Mouse (Mus musculus): Measurements from ENCODE around the gene Olfr553.
"Not testable (repeated sequence)": the region's sequence is repeated elsewhere in the genome, so short reads cannot be mapped to it uniquely, and the experiment has no call there.

Gene Olfr553

DNA sequence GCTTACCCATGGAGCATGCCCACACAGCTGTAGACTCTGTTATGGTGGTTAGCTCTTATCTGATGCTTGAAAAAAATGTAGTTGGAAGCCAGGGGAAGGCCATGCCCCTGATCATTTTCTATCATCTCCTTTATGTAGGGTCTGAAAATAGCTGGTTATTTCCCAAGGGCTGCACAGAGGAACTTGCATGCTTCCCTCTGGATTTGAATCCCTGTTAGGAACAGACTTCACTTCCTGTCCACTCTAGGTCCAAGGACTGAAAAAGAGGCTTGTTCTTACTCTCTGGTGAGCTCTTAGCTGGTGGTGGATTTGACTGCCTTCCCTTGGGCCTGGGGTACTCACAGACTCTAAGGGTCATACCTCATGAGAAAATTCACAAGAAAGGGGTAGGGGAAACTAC lies at the start of gene Olfr553:
Gene Olfr553, minus strand, starts transcription at position 101 of the 400 bp plus-strand sequence.
- DNase-seq (ENCODE audit: extremely low read depth, low read depth, low spot score): no peak

DNA sequence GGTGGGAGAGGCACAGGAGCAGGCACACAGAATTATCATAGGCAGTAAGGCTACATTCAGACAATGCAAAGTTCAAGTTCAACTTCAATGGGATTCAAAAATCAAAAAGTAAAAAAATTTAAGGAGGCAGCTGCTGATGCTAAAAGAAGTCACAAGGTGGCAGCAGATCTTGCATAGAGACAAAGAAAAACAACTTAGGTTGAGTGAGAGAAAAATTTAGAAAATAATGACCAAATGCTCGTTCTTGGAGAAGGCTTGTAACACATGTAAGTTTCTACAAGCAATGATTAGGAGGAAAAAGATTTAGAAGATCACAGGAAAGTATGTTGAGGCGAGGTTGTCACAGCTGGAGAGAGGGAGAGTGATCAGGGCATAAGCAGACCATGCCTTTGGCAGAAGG lies 47.4 kb upstream of the Olfr553 start:
- DNase-seq (ENCODE audit: extremely low read depth, low read depth, low spot score): no peak

DNA sequence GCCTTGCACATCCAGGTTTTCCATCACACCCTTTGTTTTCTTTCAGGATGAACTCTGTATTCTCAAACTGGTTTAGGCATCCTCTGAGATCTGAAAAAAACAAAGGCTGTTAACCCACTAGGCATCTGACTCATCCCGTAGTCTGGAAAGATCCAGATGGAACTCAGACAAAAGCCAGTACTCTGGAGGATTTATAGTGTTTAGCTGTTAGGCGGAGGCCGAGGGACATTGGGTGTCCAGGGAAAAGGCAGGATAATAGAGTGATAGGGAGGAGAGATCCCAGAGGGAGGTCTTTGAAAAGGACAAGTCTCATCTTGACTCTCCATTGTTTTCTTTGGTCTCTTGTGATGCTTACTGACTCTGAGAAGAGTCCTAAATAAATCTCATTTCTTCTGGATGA lies 46.6 kb upstream of the Olfr553 start, which contains the start of gene Olfr556:
Gene Olfr556, plus strand, starts transcription at position 301 of the 400 bp plus-strand sequence.
- no peak for DNase-seq (ENCODE audit: extremely low read depth, low read depth, low spot score)

DNA sequence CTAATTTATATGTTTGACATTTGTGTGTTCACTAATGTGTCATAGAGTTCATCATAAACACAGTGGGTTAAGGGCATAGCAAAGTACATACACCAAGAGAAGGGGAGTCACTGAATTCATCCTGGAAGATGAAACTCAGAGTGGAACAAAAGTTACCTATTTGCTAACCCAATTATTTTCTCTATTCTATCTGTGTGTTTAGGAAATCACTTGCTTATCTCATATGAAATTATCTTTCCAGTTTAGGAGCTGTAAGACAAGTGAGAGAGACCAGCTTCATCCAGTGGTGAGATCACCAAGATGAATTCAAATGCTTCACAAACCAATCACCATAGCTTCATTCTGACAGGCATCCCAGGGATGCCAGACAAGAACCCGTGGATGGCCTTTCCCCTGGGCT lies 40.5 kb upstream of the Olfr553 start, which contains the start of gene Olfr555:
Gene Olfr555, plus strand, starts transcription at position 301 of the 400 bp plus-strand sequence.
- DNase-seq (ENCODE audit: extremely low read depth, low read depth, low spot score): no peak

DNA sequence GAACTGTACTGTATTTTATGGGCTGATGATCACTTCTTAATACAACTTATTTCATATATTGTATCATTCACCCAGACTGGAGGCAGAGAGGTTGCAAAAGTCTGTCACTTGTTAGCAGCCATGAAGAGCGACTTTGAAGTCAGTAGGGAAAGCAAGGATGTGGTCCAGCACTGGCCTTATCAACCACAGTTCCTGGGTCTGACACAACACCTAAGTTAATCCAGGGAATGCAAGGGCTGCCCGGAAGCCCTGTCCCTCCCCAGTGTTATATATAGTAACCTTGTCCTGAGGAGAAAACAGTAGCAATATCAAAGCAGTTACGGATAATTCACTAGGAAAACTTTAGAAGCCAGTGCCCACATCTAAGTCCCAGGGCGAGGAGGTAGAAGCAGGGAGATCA lies 26.9 kb upstream of the Olfr553 start:
- not testable (repeated sequence) for DNase-seq (ENCODE audit: extremely low read depth, low read depth, low spot score)

DNA sequence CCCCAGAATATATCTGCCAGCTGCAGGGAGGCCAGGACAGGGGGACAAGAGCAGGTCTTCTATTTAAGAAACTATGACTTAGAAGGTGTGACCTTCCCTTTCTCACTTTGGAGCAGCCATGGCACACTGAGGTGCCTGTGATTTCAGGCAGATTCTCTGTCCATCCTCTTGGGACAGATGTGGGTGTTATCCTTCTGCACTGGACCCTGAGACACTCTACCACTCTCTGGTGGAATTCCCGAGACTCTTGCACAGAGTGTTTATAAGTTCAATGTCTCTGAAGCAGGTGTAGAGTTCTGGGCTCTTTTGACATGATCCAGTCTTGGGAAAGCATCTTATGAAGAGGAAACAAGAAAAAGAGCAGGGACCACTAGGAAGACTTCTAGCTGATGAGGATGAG lies 20.1 kb upstream of the Olfr553 start, which contains the start of gene Olfr554:
Gene Olfr554, plus strand, starts transcription at position 301 of the 400 bp plus-strand sequence.
- DNase-seq (ENCODE audit: extremely low read depth, low read depth, low spot score): no peak

DNA sequence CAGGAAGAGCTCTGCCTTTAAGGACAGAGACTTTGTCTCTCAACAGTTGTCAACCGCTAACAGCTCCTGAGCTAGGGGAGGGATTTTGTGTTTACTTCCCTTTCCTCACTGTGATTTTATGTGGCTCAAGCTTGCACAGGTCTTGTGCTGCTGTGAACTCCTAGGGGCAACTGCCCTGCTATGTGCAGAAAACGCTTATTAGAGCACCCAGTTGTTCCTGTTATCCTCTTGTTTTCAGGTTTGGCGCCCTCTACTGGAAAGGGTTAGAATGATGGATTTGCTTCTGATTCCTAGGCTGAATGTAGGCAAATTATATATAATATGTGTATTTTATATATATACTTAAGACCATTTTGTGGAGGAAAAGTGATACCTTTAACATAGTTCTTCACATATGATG lies 18.6 kb upstream of the Olfr553 start:
- DNase-seq (ENCODE audit: extremely low read depth, low read depth, low spot score): no peak

DNA sequence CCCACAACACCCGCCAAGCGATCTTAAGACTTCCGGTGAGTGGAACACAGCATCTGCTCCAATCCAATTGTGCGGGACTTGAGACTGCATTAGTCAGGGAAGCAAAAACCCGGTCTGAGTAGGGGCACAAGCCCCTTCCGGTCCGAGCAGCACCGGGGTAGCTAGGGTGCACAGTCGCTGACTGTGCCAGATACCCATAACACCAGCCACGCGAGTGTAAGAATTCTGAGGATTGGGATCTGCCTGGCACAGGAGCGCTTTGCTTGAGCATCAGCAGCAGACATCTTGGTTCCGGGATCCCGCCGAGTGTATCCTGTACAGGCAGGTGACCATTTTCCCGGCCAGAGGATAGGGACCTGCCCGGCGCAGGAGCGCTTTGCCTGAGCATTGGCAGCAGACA lies 2.4 kb upstream of the Olfr553 start:
- DNase-seq (ENCODE audit: extremely low read depth, low read depth, low spot score): not testable (repeated sequence)

DNA sequence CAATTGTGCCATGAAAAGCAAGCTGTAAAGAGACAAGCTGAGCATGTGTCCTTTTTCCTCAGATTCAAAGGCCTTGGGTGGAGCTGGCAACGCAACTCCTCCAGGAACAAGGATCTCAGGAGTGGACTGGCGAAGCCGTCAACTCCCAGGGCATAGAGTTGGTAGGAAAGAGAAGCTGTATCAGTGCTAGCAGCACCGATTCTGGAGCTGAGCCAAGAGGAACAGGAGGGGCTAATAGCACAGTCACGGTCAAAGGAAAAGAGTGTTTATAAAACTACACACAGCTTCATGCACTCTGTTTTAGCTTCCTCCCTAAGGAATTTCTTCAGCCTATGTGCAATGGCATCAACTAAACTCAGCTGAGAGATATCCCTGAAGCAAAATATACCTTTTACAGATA lies 1.6 kb upstream of the Olfr553 start:
- no peak for DNase-seq (ENCODE audit: extremely low read depth, low read depth, low spot score)

DNA sequence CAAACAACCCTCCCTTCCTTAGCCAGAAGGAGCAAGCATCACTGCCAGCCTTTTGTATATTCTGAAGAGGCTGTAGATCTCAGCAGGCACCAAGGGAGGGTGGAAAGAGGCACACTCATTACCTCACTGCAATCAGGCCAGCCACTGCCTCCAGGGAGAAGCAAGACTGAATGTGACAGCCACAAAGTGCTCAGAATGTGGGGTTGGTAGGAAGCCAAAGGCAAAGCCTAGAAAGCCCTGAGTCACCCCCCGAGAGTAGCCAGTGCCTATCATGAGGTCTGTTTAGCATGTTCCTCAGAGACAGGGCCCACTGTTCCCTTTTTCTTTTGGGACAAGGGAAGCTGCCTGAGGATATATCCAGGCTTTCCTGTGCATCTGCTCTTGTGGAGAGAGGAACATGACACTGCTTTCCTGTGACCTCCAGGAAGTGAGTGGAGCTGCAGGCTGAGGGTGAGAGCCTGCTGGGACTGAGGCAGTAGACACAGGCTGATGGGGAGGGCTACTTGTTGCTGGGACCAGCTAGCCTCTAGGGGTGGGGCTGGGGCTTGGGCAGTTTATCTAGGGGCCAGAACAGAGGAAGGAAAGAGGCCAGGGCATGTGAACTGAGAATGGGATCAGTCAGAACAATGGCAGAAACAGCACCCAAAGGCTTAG lies 20.5 kb downstream of the Olfr553 start, which contains the start of gene Olfr552:
Gene Olfr552, plus strand, starts transcription at position 393 of the 654 bp plus-strand sequence.
- no peak for DNase-seq (ENCODE audit: extremely low read depth, low read depth, low spot score)

DNA sequence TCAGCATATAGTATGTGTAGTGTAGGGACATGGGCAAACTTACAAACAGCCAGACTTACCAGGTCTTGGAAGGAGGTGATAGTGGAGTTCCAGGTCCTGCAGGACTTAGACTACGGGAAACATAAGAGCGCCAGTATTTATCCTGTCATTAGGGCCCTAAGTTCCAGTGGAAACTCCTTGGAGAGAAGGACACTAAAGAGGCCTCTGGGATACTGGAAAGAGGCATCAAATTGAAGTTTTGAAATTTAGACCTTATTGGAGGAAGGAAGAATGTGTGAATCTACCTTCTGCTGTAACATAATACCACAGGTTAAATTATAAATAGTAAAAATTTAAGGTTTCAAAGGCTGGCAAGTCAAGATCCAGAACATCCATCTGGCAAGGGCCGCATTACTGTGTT lies 26.2 kb downstream of the Olfr553 start, which contains the start of gene Olfr551:
Gene Olfr551, minus strand, starts transcription at position 101 of the 400 bp plus-strand sequence.
- DNase-seq (ENCODE audit: extremely low read depth, low read depth, low spot score): no peak

DNA sequence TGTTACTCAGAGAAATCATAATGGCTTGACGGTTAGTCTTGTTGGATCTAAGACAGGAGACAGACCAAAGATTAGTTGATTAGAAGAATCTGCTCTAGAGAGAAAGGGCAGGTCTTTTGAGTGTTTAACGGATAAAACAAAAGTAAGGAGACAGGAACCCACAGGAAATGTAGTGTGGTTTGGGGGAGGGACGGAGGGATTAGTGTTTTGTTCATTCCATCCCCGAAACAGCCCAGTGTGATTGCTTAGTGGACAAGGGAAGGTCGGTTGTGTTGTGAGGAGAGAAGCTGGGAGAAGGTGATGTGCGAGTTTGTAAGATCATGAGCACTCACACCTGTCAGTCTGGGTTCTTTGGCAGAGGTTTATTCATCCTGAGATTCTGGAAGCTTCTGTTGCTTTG lies 42.0 kb downstream of the Olfr553 start:
- DNase-seq (ENCODE audit: extremely low read depth, low read depth, low spot score): no peak

DNA sequence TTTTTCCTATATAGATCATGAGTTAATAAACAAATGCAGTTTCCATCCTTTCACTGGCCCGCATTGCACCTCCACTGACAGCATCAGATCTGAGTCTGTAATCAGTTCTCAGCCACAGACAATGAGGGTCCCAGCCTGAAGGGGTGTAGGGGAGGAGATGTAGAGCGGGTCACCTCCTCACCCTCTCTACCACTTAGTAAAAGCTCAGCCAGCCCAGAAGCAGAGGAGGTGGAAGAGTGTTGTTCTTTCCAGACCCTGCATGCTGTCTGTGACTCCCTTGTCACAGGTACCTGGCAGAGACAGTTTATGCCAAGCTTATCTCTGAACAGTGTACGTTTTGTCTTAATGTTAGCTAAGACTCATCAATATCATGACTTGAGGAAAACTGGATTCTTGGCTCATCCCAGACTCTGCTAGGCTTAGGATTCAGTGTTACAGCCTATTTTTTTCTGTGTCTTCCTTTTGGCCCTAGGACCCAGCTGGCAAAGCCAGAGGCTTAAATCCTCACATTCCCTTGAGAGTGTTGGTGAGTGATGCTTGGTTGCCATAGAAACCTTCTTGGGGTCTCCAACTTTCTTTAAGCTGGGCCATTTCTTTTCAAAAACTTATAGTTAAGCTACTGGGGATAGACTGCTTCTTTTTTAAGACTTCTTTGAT lies 44.7 kb downstream of the Olfr553 start:
- no peak for DNase-seq (ENCODE audit: extremely low read depth, low read depth, low spot score)

DNA sequence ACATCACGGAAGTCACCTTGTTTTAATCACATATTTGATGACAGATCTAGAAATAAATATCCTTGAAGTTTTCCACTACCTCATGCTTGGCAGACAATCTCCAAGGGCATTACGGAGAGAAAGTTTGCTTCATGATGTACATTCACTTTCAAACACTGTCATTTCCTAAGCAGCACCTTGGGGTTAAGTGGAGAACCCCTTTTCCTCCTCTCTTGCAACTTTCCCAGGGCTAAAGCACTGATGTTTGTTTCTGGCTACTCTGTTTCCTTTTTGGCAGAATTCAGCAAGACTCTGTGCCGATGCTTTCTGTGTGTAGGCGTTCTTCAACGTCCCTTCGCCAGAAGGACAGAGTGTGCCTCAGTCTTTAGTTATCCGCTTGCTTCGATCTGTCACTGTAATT lies 46.9 kb downstream of the Olfr553 start, which contains the start of gene Olfr550:
Gene Olfr550, plus strand, starts transcription at position 301 of the 400 bp plus-strand sequence.
- no peak for DNase-seq (ENCODE audit: extremely low read depth, low read depth, low spot score)

DNA sequence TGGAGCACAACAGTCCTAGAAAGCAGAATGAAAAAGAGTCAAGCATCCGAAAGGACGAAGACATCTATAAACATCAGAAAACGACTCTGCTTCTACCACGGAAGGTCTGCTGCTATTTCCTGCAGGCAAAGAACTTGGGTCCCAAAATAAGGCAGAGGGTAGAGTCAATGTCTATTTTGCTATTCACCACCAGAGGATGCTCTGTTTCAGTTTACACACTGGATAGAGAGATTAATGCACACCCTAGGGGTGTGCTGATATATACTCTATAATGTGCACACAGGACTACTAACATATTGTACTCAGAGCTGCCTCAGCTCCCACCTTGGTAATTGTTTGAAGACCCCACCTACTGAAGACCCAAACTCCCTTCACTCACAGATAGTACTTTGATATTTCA lies 51.8 kb downstream of the Olfr553 start:
- no peak for DNase-seq (ENCODE audit: extremely low read depth, low read depth, low spot score)

DNA sequence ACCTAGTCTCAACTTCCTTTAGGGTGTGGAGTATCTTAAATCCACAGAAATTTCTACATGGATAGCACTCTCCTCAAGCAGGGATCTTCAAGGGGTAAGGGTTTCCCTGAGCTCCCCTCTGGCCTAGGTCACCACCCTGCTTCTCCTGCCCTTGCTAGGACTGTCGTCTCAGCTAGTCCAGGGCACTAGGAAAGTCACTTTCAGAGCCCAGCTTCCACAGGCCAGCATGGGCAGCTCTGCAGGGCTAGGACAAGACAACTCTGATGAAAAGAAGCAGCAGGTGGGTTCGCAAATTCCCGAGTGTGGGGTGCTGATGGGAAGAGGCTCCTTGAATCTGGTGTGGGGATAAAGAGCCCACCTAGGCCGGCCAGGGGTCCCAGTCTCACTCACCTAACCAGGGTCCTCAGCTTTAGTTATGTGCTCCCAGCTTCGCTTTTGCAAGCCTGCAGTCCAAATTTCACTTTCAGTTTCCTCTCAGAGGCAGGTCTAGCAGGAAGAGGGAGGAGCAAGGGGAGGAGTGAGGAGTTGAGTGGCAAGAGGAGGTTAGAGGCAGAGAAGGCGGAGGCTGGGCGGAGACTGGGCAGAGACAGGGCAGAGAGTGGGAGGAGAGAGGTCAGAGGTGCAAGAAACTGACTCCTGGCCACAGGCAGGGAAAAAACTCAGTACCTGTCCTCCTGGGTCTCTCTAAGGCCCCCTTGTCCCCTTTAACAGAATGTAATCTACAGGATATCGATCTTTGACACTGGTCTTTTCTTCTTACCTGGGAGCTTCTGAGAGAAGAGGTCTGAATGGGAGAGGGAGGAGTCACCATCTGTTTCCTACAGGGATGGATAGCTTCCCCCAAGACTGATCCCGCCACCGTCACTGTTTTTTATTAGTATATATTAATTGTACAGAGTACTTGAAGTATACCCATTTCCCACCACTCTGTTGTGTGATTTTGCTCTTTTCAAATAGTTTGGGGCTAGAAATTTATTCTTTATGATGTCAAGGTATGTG lies 52.7 kb downstream of the Olfr553 start, which contains the start of gene Trim21:
Gene Trim21, minus strand, starts transcription at position 488 of the 999 bp plus-strand sequence.
- peak; percentile 28 for DNase-seq (ENCODE audit: extremely low read depth, low read depth, low spot score)

Measured in fat pad, adult 2 months (tissue).